Mouse (Mus musculus) kidney, postnatal 36 days (tissue): ENCODE data around the gene Pja2.
"Not testable (repeated sequence)": the region's sequence is repeated elsewhere in the genome, so short reads cannot be mapped to it uniquely, and the experiment has no call there.

Experiments
- DNase-seq, 2 experiments: peaks; one replicate each; pipeline ENCODE4 v3.0.0; 2021 to 2022; ENCODE audit warnings: mixed read lengths in 2 of 2

The Pja2 gene

DNA sequence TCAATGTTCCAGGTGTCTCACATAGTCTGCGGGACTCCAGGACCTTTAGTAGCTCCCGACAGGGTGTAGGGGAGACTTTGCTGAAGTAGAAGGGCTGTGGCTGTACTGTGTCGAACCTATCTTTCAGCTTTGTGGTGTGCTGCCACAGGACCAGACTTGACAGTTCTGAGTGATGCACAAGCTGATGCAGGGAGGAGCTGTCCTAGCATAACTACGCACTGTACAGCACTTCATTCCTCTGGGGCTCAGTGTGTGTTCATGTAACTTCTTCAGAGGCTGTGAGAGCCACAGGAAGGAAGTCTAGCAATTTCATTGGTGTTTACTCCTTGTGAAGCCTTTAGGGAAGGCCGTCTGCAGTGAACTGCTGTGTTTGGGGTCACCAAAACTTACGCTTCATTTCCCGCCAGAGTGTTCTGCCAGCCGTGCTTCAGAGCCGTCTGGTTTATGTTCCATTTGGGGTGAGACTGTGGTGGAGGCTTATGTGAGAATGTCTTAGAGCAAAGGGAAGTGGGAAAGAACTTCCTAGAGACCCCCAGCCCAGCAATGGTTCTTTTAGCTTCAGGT is 54.0 kb downstream of the Pja2 start:
- DNase-seq, result no peak

DNA sequence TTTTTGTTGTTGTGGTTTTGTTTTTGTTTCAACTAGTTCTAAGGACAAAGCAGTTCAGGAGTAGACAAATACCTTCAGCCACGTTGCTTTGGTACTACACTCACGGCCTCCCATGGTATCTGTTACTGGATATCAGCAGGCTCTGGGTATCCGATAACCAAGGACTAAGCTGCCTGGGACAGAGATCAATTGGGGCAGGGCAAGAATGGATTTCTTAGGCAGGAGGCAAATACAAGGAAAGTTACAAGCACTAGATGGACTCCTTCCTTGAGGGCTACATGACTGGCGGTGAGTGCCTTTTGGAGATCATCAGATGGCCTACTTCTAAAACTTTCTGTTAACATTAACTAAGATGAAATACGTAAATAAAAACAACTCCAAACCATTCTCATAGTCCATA is 55.0 kb downstream of the Pja2 start:
- DNase-seq, result no peak

DNA sequence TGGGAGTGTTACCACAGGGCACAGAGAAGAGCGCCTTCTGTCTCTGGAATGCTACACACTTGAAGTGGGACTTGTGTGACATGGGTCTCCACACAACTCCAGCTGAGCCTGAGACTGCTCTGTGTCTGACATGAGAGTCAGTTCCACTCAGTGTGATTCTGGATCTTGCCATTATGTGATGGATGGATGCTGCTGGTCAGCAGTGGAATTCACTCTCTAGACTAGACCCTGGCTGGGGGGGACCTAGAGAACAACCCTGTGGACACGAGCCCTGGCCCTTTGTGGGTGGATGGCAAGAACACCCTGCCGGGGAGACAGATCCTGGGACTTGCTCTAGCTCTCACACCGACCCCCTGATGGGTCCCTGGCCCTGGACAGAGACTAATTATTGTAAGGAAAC is 56.5 kb downstream of the Pja2 start:
- no peak for DNase-seq

DNA sequence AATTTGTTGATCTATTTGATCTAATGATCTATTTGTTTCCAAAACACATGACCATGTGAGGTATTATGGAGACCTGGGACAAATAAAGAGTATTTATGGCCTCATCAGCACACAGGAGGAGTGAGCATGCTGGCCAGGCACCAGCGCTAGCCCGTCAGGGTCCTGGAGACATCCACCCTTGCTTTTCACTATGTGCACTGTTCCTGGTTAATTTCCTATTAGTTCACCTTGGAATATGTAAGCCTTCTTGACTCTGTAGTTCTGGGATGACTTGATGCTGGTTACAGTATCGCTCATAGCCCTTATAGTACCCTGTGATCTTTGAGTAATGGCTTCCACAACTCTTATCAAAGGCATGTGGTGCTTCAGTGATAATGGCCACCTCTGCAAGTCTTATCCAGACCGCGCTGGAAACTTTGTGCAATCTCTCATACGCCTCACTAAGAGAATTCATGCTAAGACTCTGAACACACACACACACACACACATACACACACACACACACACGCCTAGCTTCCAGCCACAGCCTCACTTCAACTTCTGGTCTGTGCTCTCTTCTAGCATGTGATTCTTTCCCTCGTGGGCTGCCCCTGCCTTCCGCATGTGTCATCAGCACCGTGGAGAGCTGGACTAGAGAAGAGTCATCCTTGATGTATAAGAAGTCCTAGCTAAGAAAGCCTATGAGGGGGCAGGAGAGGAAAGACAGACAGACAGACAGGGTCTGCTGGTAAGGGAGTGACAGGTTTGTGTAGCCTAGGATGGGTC is 57.2 kb downstream of the Pja2 start:
- DNase-seq, result no peak

DNA sequence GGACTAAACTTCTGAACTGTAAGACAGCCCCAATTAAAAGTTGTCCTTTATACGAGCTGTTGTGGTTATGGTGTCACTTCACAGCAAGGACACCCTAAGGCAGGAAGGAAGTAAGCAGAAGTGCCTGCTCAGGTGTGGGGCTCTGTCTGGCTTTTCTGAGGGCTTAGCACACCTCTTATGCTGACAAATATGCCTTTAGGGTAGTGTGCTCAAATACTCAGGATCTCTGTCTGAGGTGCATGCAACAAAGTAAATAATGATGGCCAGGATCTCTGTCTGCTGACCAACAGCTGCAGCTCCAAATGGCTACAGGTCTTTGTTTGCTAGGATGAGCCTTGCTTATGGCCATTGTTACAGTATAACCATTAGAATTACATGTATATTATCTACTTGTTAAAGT is 71.1 kb downstream of the Pja2 start:
- no peak for DNase-seq

DNA sequence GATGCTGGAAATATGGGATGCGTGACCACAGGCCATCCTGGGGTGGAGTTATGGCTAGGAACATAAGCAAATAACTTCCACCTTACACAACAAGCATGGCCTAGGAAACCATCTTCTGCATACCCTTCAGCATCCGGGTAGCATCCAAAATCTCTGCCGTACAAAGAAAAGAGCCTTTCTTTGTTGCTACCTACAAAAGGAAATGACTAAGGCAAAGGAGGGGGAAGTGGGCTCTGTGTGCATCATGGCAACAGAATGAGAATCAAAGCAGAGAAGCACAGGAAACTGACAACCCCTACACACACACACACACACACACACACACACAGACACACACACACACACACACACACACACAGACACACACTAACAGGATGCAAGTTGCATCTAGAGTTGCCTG is 83.5 kb downstream of the Pja2 start:
- DNase-seq, result no peak

DNA sequence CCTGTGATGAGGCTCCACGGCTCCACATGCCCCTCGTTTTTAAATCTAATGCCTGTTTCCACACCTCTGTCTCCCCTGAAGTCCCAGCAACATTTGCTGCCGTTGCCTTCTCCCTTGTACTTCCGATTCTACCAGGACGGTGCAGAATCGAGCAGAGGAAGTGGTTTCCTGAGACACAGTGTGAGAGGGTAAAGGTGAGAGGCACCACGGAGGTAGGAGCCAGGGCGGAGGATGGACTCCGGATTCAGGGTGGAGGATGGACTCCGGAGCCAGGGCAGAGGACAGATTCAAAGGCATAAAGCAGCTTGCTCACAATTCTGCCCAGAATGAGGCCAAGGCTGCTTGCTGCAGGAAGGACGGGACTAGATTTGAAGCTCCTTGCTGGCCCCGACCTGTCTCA is 88.8 kb downstream of the Pja2 start:
- DNase-seq, result peak; percentile 64

DNA sequence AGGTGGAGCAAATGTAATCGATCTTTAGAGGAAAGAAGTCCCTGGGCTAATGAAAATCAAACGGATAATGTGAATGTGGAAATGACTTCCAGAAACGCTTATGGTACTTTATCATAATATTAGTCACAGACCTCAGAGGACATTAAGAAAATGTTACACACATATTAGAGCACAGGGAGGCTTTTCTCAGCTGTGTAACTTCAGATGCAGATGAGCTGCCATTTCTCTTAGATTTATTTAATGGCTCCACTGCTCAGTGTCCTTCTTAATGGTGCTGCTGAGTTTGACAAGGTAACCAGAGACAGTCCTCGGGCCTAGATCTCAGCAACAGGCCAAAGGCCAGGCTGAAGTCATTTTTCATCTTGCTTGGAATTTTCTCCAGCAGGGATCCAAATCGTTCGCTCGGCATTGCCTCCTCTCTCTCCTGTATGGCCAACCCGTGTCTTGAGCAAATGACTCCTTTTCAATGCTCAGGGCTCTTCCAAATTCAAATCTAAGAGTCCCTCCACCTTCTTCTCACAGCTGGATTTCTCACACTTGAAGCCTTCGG is 89.3 kb downstream of the Pja2 start:
- no peak for DNase-seq

DNA sequence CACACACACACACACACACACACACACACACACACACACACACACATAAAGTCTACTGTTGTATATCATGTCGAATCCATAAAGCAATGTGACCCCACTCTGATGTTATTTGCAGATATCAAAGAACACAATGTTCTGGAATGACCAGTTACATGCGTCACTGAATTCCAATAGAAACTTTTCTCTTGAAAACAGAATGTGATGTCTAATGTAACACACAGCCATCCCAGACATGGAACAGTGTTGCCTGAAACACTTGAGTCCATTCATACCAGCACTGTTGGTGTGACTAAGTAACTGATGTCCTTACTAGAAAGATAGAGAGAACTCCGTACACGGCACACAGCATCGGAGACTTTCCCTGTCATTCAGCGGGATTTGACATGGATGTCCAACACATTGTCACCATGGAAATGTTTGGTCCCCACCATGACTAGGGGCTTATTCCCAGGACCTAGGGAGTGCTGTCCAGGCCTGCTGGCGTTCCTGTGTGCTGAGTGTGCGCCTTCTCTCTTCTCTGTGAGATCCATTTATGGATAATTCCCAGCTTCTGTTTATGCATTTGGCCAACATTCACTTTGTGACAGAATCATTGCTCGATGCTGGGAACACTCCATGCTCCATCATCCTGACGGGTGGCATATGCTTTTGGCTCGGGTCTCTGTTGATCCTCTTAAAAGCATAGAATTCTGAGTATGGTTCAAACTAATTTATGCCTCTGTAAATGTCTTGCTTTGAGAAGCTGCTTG is 90.0 kb downstream of the Pja2 start:
- DNase-seq, result no peak

DNA sequence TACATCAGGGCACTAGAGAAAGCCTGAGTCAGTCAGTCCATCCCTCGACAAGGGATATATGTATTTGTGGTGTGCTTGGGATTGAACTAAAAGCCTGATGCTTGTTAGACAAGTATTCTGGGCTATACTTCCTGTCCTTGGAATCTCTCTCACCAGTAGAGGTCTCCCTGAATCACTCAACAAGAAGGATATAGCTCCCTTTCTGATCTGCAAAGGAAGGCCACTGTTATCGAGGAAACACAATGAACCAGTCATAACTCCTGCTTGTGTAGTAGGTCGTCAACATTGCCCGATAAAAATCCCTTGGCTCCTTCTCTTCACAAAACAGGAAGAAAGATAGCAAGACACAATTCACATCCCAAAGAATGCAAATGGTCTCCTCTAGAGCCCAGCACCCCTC is 99.6 kb downstream of the Pja2 start:
- peak in 1 of 2 experiments; percentile 20 for DNase-seq

DNA sequence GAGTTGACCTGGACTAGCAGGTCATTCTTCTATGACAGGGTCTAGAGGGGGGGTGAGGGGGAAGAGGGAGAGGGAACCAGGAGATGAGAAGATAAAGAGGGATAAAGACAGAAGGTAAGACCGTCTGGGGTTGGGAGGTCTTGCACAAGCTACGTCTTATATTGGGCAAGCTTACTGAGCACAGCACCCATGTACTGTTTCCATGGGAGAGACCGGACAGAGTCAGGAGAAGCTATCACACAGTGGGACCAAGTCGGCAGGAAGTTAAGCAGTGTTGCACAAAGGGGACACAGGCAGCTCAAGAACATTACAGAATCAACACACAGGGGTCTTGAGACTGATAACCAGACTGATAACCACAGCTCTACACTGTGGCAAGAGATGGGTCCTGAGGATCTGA is 100.1 kb downstream of the Pja2 start:
- not testable (repeated sequence) for DNase-seq

DNA sequence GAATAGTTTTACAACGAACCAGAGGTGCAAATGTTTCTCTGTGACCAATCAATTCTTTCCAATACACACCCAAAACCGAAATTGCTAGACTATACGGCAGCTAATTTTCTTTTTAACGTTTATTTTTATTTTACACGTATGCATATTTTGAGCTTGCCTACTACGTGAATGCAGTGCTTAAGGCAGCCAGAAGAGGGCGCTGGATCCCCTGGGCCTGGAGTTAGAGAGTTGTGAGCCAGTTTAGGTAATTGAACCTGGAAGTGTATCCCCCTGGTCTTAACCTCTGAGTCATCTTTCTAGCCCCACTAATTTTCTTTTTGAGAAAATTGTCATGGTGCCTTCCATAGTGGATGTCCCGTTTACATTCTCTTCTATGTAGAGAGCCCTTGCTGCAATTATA is 100.5 kb downstream of the Pja2 start:
- DNase-seq, result peak in 1 of 2 experiments; percentile 41
